Mouse (Mus musculus) liver, adult (tissue): ENCODE results near the gene Gm37240.

Source experiments
- GATA4 ChIP-seq: IDR thresholded peaks from 2 replicates; pipeline ENCODE4 v1.6.1; 2014; ENCODE audit warnings: mild to moderate bottlenecking, low read length; ENCODE audit not compliant: insufficient replicate concordance

Gene Gm37240

GRCm38 (mm10) chr3:84593274-84593673 lies 1294.0 kb downstream of the Gm37240 start, which contains the start of gene Tigd4:
Tigd4 (plus strand) TSS chr3:84593574.
- no peak for TF ChIP-seq GATA4

- no peak for TF ChIP-seq GATA4
These were observed 1300.6 kb downstream of the Gm37240 start for GRCm38 (mm10) chr3:84586736-84587135.

GRCm38 (mm10) chr3:84582913-84583276 lies 1304.4 kb downstream of the Gm37240 start:
- TF ChIP-seq GATA4 = no peak

- TF ChIP-seq GATA4 = no peak
These were observed 1305.0 kb downstream of the Gm37240 start, which contains the start of gene Arfip1 for GRCm38 (mm10) chr3:84582023-84582912. Arfip1 (minus strand) TSS chr3:84582625.

- no peak for TF ChIP-seq GATA4
These were observed 1305.7 kb downstream of the Gm37240 start for GRCm38 (mm10) chr3:84581696-84582022.

GRCm38 (mm10) chr3:84580716-84581115 lies 1306.6 kb downstream of the Gm37240 start:
- no peak for TF ChIP-seq GATA4

GRCm38 (mm10) chr3:84570501-84570900 lies 1316.8 kb downstream of the Gm37240 start:
- TF ChIP-seq GATA4 = no peak

- TF ChIP-seq GATA4 = no peak
These were observed 1317.7 kb downstream of the Gm37240 start for GRCm38 (mm10) chr3:84569587-84569986.

GRCm38 (mm10) chr3:84568540-84568939 lies 1318.8 kb downstream of the Gm37240 start:
- no peak for TF ChIP-seq GATA4

- no peak for TF ChIP-seq GATA4
These were observed 1323.9 kb downstream of the Gm37240 start for GRCm38 (mm10) chr3:84563415-84563814.

GRCm38 (mm10) chr3:84558301-84558700 lies 1329.0 kb downstream of the Gm37240 start:
- no peak for TF ChIP-seq GATA4

GRCm38 (mm10) chr3:84555780-84556179 lies 1331.5 kb downstream of the Gm37240 start:
- TF ChIP-seq GATA4 = no peak

- no peak for TF ChIP-seq GATA4
These were observed 1340.1 kb downstream of the Gm37240 start for GRCm38 (mm10) chr3:84547177-84547576.

- TF ChIP-seq GATA4 = no peak
These were observed 1345.4 kb downstream of the Gm37240 start for GRCm38 (mm10) chr3:84541881-84542280.

- TF ChIP-seq GATA4 = no peak
These were observed 1346.7 kb downstream of the Gm37240 start for GRCm38 (mm10) chr3:84540640-84541039.

GRCm38 (mm10) chr3:84536987-84537386 lies 1350.3 kb downstream of the Gm37240 start:
- no peak for TF ChIP-seq GATA4

- no peak for TF ChIP-seq GATA4
These were observed 1354.1 kb downstream of the Gm37240 start for GRCm38 (mm10) chr3:84533227-84533626.

- TF ChIP-seq GATA4 = no peak
These were observed 1358.3 kb downstream of the Gm37240 start for GRCm38 (mm10) chr3:84529021-84529420.

- TF ChIP-seq GATA4 = no peak
These were observed 1362.4 kb downstream of the Gm37240 start for GRCm38 (mm10) chr3:84524952-84525351.
